Mouse (Mus musculus): ENCODE results near the gene Gm10134. TPM values are rescaled to one million over a fixed set of nuclear protein-coding genes. Genes with fewer than 3 reads are reported as not detected.
A peak's percentile ranks its signal among the peaks of the same experiment; 100 is the strongest.
"Not testable (repeated sequence)": the region's sequence is repeated elsewhere in the genome, so short reads cannot be mapped to it uniquely, and the experiment has no call there.

The Gm10134 gene
- polyA plus RNA-seq, 1 experiment from 2014 or later = 8.5 TPM

GRCm38 (mm10) chr2:28511600-28511999, 5.7 kb downstream of the Gm10134 start:
- not testable (repeated sequence) for H3K9me3 ChIP-seq; H3K27me3 ChIP-seq (replicated peaks); H3K9ac ChIP-seq; H3K4me2 ChIP-seq; H3K27ac ChIP-seq; H3K4me3 ChIP-seq (replicated peaks); ATAC-seq (ENCODE audit: insufficient read depth, low FRiP score, low read depth); H3K36me3 ChIP-seq
- 50% methylated on average over 5 of the region's 5 CpGs for WGBS
- H3K4me1 ChIP-seq = peaks cover 22% of the 10 kb centered on the region

- under 1% methylated on average over 38 of the region's 71 CpGs for WGBS
Observed at GRCm38 (mm10) chr2:28512798-28513401, 7.0 kb downstream of the Gm10134 start, which contains the start of gene Ralgds. Gene Ralgds, plus strand, starts transcription at chr2:28513125.

GRCm38 (mm10) chr2:28513431-28514370, 7.8 kb downstream of the Gm10134 start:
- Histone ChIP-seq H3K4me3 (replicated peaks) (peak overlapping the region; percentile 70), H3K4me2 (peak overlapping the region; percentile 97), H3K9ac (peak overlapping the region; percentile 80), H3K36me3 (no peaks in the 10 kb centered on the region), H3K9me3 (no peaks in the 10 kb centered on the region), H3K27ac (peak overlapping the region; percentile 80), H3K4me1 (peaks cover 33% of the 10 kb centered on the region), H3K27me3 (replicated peaks) (no peaks in the 10 kb centered on the region)
- WGBS = 6% methylated on average over 47 of the region's 47 CpGs
- ATAC-seq (ENCODE audit: insufficient read depth, low FRiP score, low read depth) = peak; percentile 11; the same call in 1 of the 2 replicates

More at GRCm38 (mm10) chr2:28512798-28513401, 7.0 kb downstream of the Gm10134 start, which contains the start of gene Ralgds:
- Histone ChIP-seq H3K36me3 (no peaks in the 10 kb centered on the region), H3K4me3 (replicated peaks) (peak within 1 kb of the TSS; percentile 70), H3K27ac (peak within 1 kb of the TSS; percentile 80), H3K4me1 (peaks cover 30% of the 10 kb centered on the region), H3K9me3 (no peaks in the 10 kb centered on the region), H3K27me3 (replicated peaks) (no peaks in the 10 kb centered on the region), H3K4me2 (peak within 1 kb of the TSS; percentile 97), H3K9ac (peak within 1 kb of the TSS; percentile 80)
- peak; percentile 67 for ATAC-seq (ENCODE audit: insufficient read depth, low FRiP score, low read depth)

- WGBS = 19% methylated on average over 5 of the region's 5 CpGs
- ATAC-seq (ENCODE audit: insufficient read depth, low FRiP score, low read depth) = no peak
- H3K9ac ChIP-seq = no peak overlapping the region
- H3K27me3 ChIP-seq (replicated peaks) = no peaks in the 10 kb centered on the region
- no peaks in the 10 kb centered on the region for H3K9me3 ChIP-seq
- H3K4me3 ChIP-seq (replicated peaks) = peak overlapping the region; percentile 70
- peaks cover 36% of the 10 kb centered on the region for H3K4me1 ChIP-seq
- H3K36me3 ChIP-seq = no peaks in the 10 kb centered on the region
- peak overlapping the region; percentile 97 for H3K4me2 ChIP-seq
- H3K27ac ChIP-seq = no peak overlapping the region
Observed at GRCm38 (mm10) chr2:28514489-28514888, 8.6 kb downstream of the Gm10134 start.

- Histone ChIP-seq H3K27me3 (replicated peaks) (no peaks in the 10 kb centered on the region), H3K27ac (peak overlapping the region; percentile 67), H3K9ac (no peak overlapping the region), H3K9me3 (no peaks in the 10 kb centered on the region), H3K4me1 (peaks cover 37% of the 10 kb centered on the region), H3K4me3 (replicated peaks) (no peak overlapping the region), H3K4me2 (no peak overlapping the region), H3K36me3 (no peaks in the 10 kb centered on the region)
- 43% methylated on average over 5 of the region's 5 CpGs for WGBS
- peak; percentile 28 for ATAC-seq (ENCODE audit: insufficient read depth, low FRiP score, low read depth)
Observed at GRCm38 (mm10) chr2:28517206-28517909, 11.5 kb downstream of the Gm10134 start.

GRCm38 (mm10) chr2:28518231-28518630, 12.3 kb downstream of the Gm10134 start:
- Histone ChIP-seq H3K4me1 (peaks cover 33% of the 10 kb centered on the region), H3K27me3 (replicated peaks) (no peaks in the 10 kb centered on the region), H3K9me3 (no peaks in the 10 kb centered on the region), H3K4me2 (no peak overlapping the region), H3K27ac (peak overlapping the region; percentile 67; the same call in 1 of the 2 replicates), H3K4me3 (replicated peaks) (no peak overlapping the region), H3K9ac (no peak overlapping the region), H3K36me3 (no peaks in the 10 kb centered on the region)
- ATAC-seq (ENCODE audit: insufficient read depth, low FRiP score, low read depth) = no peak
- WGBS = 43% methylated on average over 2 of the region's 2 CpGs

- Histone ChIP-seq H3K36me3 (no peaks in the 10 kb centered on the region), H3K27me3 (replicated peaks) (no peaks in the 10 kb centered on the region), H3K9ac (no peak overlapping the region), H3K4me2 (no peak overlapping the region), H3K27ac (no peak overlapping the region), H3K9me3 (no peaks in the 10 kb centered on the region), H3K4me3 (replicated peaks) (no peak overlapping the region), H3K4me1 (peaks cover 36% of the 10 kb centered on the region)
- WGBS = 68% methylated on average over 5 of the region's 5 CpGs
- no peak for ATAC-seq (ENCODE audit: insufficient read depth, low FRiP score, low read depth)
Observed at GRCm38 (mm10) chr2:28520581-28520980, 14.7 kb downstream of the Gm10134 start.

GRCm38 (mm10) chr2:28521571-28522151, 15.8 kb downstream of the Gm10134 start:
- Histone ChIP-seq H3K27ac (no peak overlapping the region), H3K4me2 (no peak overlapping the region), H3K4me1 (peaks cover 47% of the 10 kb centered on the region), H3K27me3 (replicated peaks) (no peaks in the 10 kb centered on the region), H3K36me3 (no peaks in the 10 kb centered on the region), H3K9me3 (no peaks in the 10 kb centered on the region), H3K9ac (no peak overlapping the region), H3K4me3 (replicated peaks) (no peak overlapping the region)
- no peak for ATAC-seq (ENCODE audit: insufficient read depth, low FRiP score, low read depth)
- WGBS = 83% methylated on average over 6 of the region's 6 CpGs

GRCm38 (mm10) chr2:28522166-28522565, 16.3 kb downstream of the Gm10134 start:
- H3K4me3 ChIP-seq (replicated peaks) = no peak overlapping the region
- H3K27ac ChIP-seq = no peak overlapping the region
- H3K36me3 ChIP-seq = no peaks in the 10 kb centered on the region
- H3K4me1 ChIP-seq = peaks cover 48% of the 10 kb centered on the region
- WGBS = 83% methylated on average over 4 of the region's 4 CpGs
- no peaks in the 10 kb centered on the region for H3K9me3 ChIP-seq
- H3K9ac ChIP-seq = no peak overlapping the region
- no peaks in the 10 kb centered on the region for H3K27me3 ChIP-seq (replicated peaks)
- no peak for ATAC-seq (ENCODE audit: insufficient read depth, low FRiP score, low read depth)
- H3K4me2 ChIP-seq = no peak overlapping the region

- peak overlapping the region; percentile 52 for H3K27ac ChIP-seq
- peaks cover 38% of the 10 kb centered on the region for H3K4me1 ChIP-seq
- H3K36me3 ChIP-seq = no peaks in the 10 kb centered on the region
- 19% methylated on average over 5 of the region's 5 CpGs for WGBS
- no peak overlapping the region for H3K9ac ChIP-seq
- peak; percentile 81 for ATAC-seq (ENCODE audit: insufficient read depth, low FRiP score, low read depth)
- H3K4me2 ChIP-seq = no peak overlapping the region
- H3K9me3 ChIP-seq = no peaks in the 10 kb centered on the region
- no peaks in the 10 kb centered on the region for H3K27me3 ChIP-seq (replicated peaks)
- no peak overlapping the region for H3K4me3 ChIP-seq (replicated peaks)
Observed at GRCm38 (mm10) chr2:28523643-28524117, 17.8 kb downstream of the Gm10134 start.

- H3K4me1 ChIP-seq = peaks cover 36% of the 10 kb centered on the region
- no peaks in the 10 kb centered on the region for H3K27me3 ChIP-seq (replicated peaks)
- 79% methylated on average over 10 of the region's 10 CpGs for WGBS
- H3K27ac ChIP-seq = peak overlapping the region; percentile 91
- H3K4me2 ChIP-seq = no peak overlapping the region
- no peak overlapping the region for H3K9ac ChIP-seq
- ATAC-seq (ENCODE audit: insufficient read depth, low FRiP score, low read depth) = no peak
- H3K9me3 ChIP-seq = no peaks in the 10 kb centered on the region
- no peaks in the 10 kb centered on the region for H3K36me3 ChIP-seq
- no peak overlapping the region for H3K4me3 ChIP-seq (replicated peaks)
Observed at GRCm38 (mm10) chr2:28524406-28524805, 18.5 kb downstream of the Gm10134 start.
